Mouse (Mus musculus): Measurements from ENCODE around the gene Mapk14. TPM values are rescaled to one million over a fixed set of nuclear protein-coding genes. Genes with fewer than 3 reads are reported as not detected.

Mapk14 gene
- polyA plus RNA-seq, 1 experiment from 2014 or later, result 52.5 TPM

Other genes starting within 250 kb of the Mapk14 start
- 9.7 and 11.2 TPM in 2 replicates for gene Fkbp5, start 173.8 kb upstream of the Mapk14 start, polyA plus RNA-seq (2014; fragmentation: Nextera tagmentation; extraction: Ambion mirVana)
- not detected in 2 replicates for gene Armc12, start 160.5 kb upstream of the Mapk14 start, polyA plus RNA-seq (2014; fragmentation: Nextera tagmentation; extraction: Ambion mirVana)
- not detected in 2 replicates for gene Clpsl2, start 141.9 kb upstream of the Mapk14 start, polyA plus RNA-seq (2014; fragmentation: Nextera tagmentation; extraction: Ambion mirVana)
- gene Clps, start 130.6 kb upstream of the Mapk14 start, polyA plus RNA-seq (2014; fragmentation: Nextera tagmentation; extraction: Ambion mirVana), result not detected in 2 replicates
- 1.8 and 2.4 TPM in 2 replicates for gene Lhfpl5, start 115.7 kb upstream of the Mapk14 start, polyA plus RNA-seq (2014; fragmentation: Nextera tagmentation; extraction: Ambion mirVana)
- gene Srpk1, start 68.6 kb upstream of the Mapk14 start, polyA plus RNA-seq (2014; fragmentation: Nextera tagmentation; extraction: Ambion mirVana), result 109 and 117 TPM in 2 replicates
- gene Slc26a8, start 1.1 kb upstream of the Mapk14 start, polyA plus RNA-seq (2014; fragmentation: Nextera tagmentation; extraction: Ambion mirVana), result 0.62 and 0.80 TPM in 2 replicates
- 0.95 and 1.1 TPM in 2 replicates for gene AC170998.1, start 34.8 kb downstream of the Mapk14 start, polyA plus RNA-seq (2014; fragmentation: Nextera tagmentation; extraction: Ambion mirVana)
- 1.8 and 2.7 TPM in 2 replicates for gene Mapk13, start 78.0 kb downstream of the Mapk14 start, polyA plus RNA-seq (2014; fragmentation: Nextera tagmentation; extraction: Ambion mirVana)
- gene Brpf3, start 109.8 kb downstream of the Mapk14 start, polyA plus RNA-seq (2014; fragmentation: Nextera tagmentation; extraction: Ambion mirVana), result 9.0 and 9.3 TPM in 2 replicates
- gene Pnpla1, start 167.1 kb downstream of the Mapk14 start, polyA plus RNA-seq (2014; fragmentation: Nextera tagmentation; extraction: Ambion mirVana), result not detected in 2 replicates
- 0.15 and 0.23 TPM in 2 replicates for gene 4930539E08Rik, start 224.0 kb downstream of the Mapk14 start, polyA plus RNA-seq (2014; fragmentation: Nextera tagmentation; extraction: Ambion mirVana)